Mouse (Mus musculus): ENCODE measurements around the gene Cirbp. TPM values are rescaled to one million over a fixed set of nuclear protein-coding genes. Genes with fewer than 3 reads are reported as not detected.

The Cirbp gene
- polyA plus RNA-seq, 1 experiment from 2014 or later = 295 TPM

- H3K27ac ChIP-seq (replicated peaks; ENCODE audit: low read depth, low read length) = peak overlapping the region; percentile 91
- H3K4me1 ChIP-seq (ENCODE audit: control insufficient read depth, insufficient read depth, low read length) = peaks cover 43% of the 10 kb centered on the region
- peak overlapping the region; percentile 5; the same call in 1 of the 2 replicates for H3K4me3 ChIP-seq (replicated peaks; ENCODE audit: low read depth, low read length)
- no peaks in the 10 kb centered on the region for H3K9me3 ChIP-seq (ENCODE audit: control insufficient read depth, low read length)
- DNase-seq = peak; percentile 53
- peaks cover 48% of the 10 kb centered on the region for H3K36me3 ChIP-seq (ENCODE audit: control insufficient read depth, insufficient read depth, low read length)
- peak overlapping the region; percentile 20; the same call in 1 of the 2 replicates for H3K9ac ChIP-seq (replicated peaks; ENCODE audit: low read length)
- peak overlapping the region; percentile 75 for H3K4me2 ChIP-seq (ENCODE audit: low read length)
- WGBS = 12% methylated on average over 18 of the region's 18 CpGs
- H3K27me3 ChIP-seq (ENCODE audit: control insufficient read depth, insufficient read depth, low read length) = no peaks in the 10 kb centered on the region
- no peak for ATAC-seq (ENCODE audit: low FRiP score, low TSS enrichment)
Measured at GRCm38 (mm10) chr10:80158307-80158986, 7.3 kb upstream of the Cirbp start.

GRCm38 (mm10) chr10:80159021-80159560, 6.7 kb upstream of the Cirbp start:
- H3K4me2 ChIP-seq (ENCODE audit: low read length) = peak overlapping the region; percentile 75
- no peaks in the 10 kb centered on the region for H3K9me3 ChIP-seq (ENCODE audit: control insufficient read depth, low read length)
- H3K9ac ChIP-seq (replicated peaks; ENCODE audit: low read length) = peak overlapping the region; percentile 47
- DNase-seq = peak; percentile 74
- peak overlapping the region; percentile 38 for H3K4me3 ChIP-seq (replicated peaks; ENCODE audit: low read depth, low read length)
- peak overlapping the region; percentile 91 for H3K27ac ChIP-seq (replicated peaks; ENCODE audit: low read depth, low read length)
- H3K4me1 ChIP-seq (ENCODE audit: control insufficient read depth, insufficient read depth, low read length) = peaks cover 39% of the 10 kb centered on the region
- no peaks in the 10 kb centered on the region for H3K27me3 ChIP-seq (ENCODE audit: control insufficient read depth, insufficient read depth, low read length)
- H3K36me3 ChIP-seq (ENCODE audit: control insufficient read depth, insufficient read depth, low read length) = peaks cover 42% of the 10 kb centered on the region
- ATAC-seq (ENCODE audit: low FRiP score, low TSS enrichment) = peak; percentile 52; the same call in 1 of the 2 replicates
- 5% methylated on average over 12 of the region's 12 CpGs for WGBS

- ATAC-seq (ENCODE audit: low FRiP score, low TSS enrichment) = peak; percentile 88
- DNase-seq = peak; percentile 100
- peaks cover 40% of the 10 kb centered on the region for H3K4me1 ChIP-seq (ENCODE audit: control insufficient read depth, insufficient read depth, low read length)
- H3K27ac ChIP-seq (replicated peaks; ENCODE audit: low read depth, low read length) = peak overlapping the region; percentile 91
- H3K4me3 ChIP-seq (replicated peaks; ENCODE audit: low read depth, low read length) = peak overlapping the region; percentile 38
- under 1% methylated on average over 55 of the region's 55 CpGs for WGBS
- no peaks in the 10 kb centered on the region for H3K27me3 ChIP-seq (ENCODE audit: control insufficient read depth, insufficient read depth, low read length)
- H3K4me2 ChIP-seq (ENCODE audit: low read length) = peak overlapping the region; percentile 75
- no peaks in the 10 kb centered on the region for H3K9me3 ChIP-seq (ENCODE audit: control insufficient read depth, low read length)
- peak overlapping the region; percentile 47 for H3K9ac ChIP-seq (replicated peaks; ENCODE audit: low read length)
- peaks cover 35% of the 10 kb centered on the region for H3K36me3 ChIP-seq (ENCODE audit: control insufficient read depth, insufficient read depth, low read length)
Measured at GRCm38 (mm10) chr10:80159561-80160454, 6.0 kb upstream of the Cirbp start.

- Histone ChIP-seq H3K4me1 (ENCODE audit: control insufficient read depth, insufficient read depth, low read length) (peaks cover 41% of the 10 kb centered on the region), H3K4me2 (ENCODE audit: low read length) (peak overlapping the region; percentile 75), H3K36me3 (ENCODE audit: control insufficient read depth, insufficient read depth, low read length) (peaks cover 26% of the 10 kb centered on the region), H3K27ac (replicated peaks; ENCODE audit: low read depth, low read length) (peak overlapping the region; percentile 41), H3K9ac (replicated peaks; ENCODE audit: low read length) (peak overlapping the region; percentile 39; the same call in 1 of the 2 replicates), H3K27me3 (ENCODE audit: control insufficient read depth, insufficient read depth, low read length) (no peaks in the 10 kb centered on the region), H3K9me3 (ENCODE audit: control insufficient read depth, low read length) (no peaks in the 10 kb centered on the region), H3K4me3 (replicated peaks; ENCODE audit: low read depth, low read length) (peak overlapping the region; percentile 38)
- DNase-seq (no peak), ATAC-seq (ENCODE audit: low FRiP score, low TSS enrichment) (no peak)
- WGBS = 2% methylated on average over 33 of the region's 33 CpGs
Measured at GRCm38 (mm10) chr10:80160455-80161371, 5.1 kb upstream of the Cirbp start.

GRCm38 (mm10) chr10:80161522-80162242, 4.1 kb upstream of the Cirbp start:
- Histone ChIP-seq H3K9ac (replicated peaks; ENCODE audit: low read length) (no peak overlapping the region), H3K4me3 (replicated peaks; ENCODE audit: low read depth, low read length) (no peak overlapping the region), H3K27me3 (ENCODE audit: control insufficient read depth, insufficient read depth, low read length) (no peaks in the 10 kb centered on the region), H3K4me1 (ENCODE audit: control insufficient read depth, insufficient read depth, low read length) (peaks cover 45% of the 10 kb centered on the region), H3K4me2 (ENCODE audit: low read length) (no peak overlapping the region), H3K9me3 (ENCODE audit: control insufficient read depth, low read length) (no peaks in the 10 kb centered on the region), H3K36me3 (ENCODE audit: control insufficient read depth, insufficient read depth, low read length) (peaks cover 16% of the 10 kb centered on the region), H3K27ac (replicated peaks; ENCODE audit: low read depth, low read length) (no peak overlapping the region)
- 12% methylated on average over 7 of the region's 7 CpGs for WGBS
- DNase-seq (no peak), ATAC-seq (ENCODE audit: low FRiP score, low TSS enrichment) (no peak)

GRCm38 (mm10) chr10:80162243-80162608, 3.6 kb upstream of the Cirbp start:
- H3K4me2 ChIP-seq (ENCODE audit: low read length) = no peak overlapping the region
- H3K27ac ChIP-seq (replicated peaks; ENCODE audit: low read depth, low read length) = no peak overlapping the region
- ATAC-seq (ENCODE audit: low FRiP score, low TSS enrichment) (no peak), DNase-seq (no peak)
- no peak overlapping the region for H3K4me3 ChIP-seq (replicated peaks; ENCODE audit: low read depth, low read length)
- 71% methylated on average over 3 of the region's 3 CpGs for WGBS
- H3K36me3 ChIP-seq (ENCODE audit: control insufficient read depth, insufficient read depth, low read length) = peaks cover 11% of the 10 kb centered on the region
- H3K9me3 ChIP-seq (ENCODE audit: control insufficient read depth, low read length) = no peaks in the 10 kb centered on the region
- H3K9ac ChIP-seq (replicated peaks; ENCODE audit: low read length) = no peak overlapping the region
- H3K4me1 ChIP-seq (ENCODE audit: control insufficient read depth, insufficient read depth, low read length) = peaks cover 45% of the 10 kb centered on the region
- no peaks in the 10 kb centered on the region for H3K27me3 ChIP-seq (ENCODE audit: control insufficient read depth, insufficient read depth, low read length)

- H3K4me1 ChIP-seq (ENCODE audit: control insufficient read depth, insufficient read depth, low read length) = peaks cover 42% of the 10 kb centered on the region
- H3K27ac ChIP-seq (replicated peaks; ENCODE audit: low read depth, low read length) = no peak overlapping the region
- no peak for DNase-seq
- H3K9me3 ChIP-seq (ENCODE audit: control insufficient read depth, low read length) = no peaks in the 10 kb centered on the region
- H3K4me2 ChIP-seq (ENCODE audit: low read length) = no peak overlapping the region; the same call in 1 of the 2 replicates
- WGBS = 85% methylated on average over 6 of the region's 6 CpGs
- no peak overlapping the region for H3K9ac ChIP-seq (replicated peaks; ENCODE audit: low read length)
- no peak overlapping the region for H3K4me3 ChIP-seq (replicated peaks; ENCODE audit: low read depth, low read length)
- no peak for ATAC-seq (ENCODE audit: low FRiP score, low TSS enrichment)
- H3K36me3 ChIP-seq (ENCODE audit: control insufficient read depth, insufficient read depth, low read length) = peaks cover 6% of the 10 kb centered on the region; the same call in 1 of the 2 replicates
- H3K27me3 ChIP-seq (ENCODE audit: control insufficient read depth, insufficient read depth, low read length) = no peaks in the 10 kb centered on the region
Measured at GRCm38 (mm10) chr10:80162716-80163299, 3.0 kb upstream of the Cirbp start.
